Mouse (Mus musculus): ENCODE data around the gene Prps1l1. TPM values are rescaled to one million over a fixed set of nuclear protein-coding genes. Genes with fewer than 3 reads are reported as not detected.

The Prps1l1 gene
- not detected in 2 replicates for polyA plus RNA-seq (2015; fragmentation: Nextera tagmentation; extraction: Ambion mirVana)

DNA sequence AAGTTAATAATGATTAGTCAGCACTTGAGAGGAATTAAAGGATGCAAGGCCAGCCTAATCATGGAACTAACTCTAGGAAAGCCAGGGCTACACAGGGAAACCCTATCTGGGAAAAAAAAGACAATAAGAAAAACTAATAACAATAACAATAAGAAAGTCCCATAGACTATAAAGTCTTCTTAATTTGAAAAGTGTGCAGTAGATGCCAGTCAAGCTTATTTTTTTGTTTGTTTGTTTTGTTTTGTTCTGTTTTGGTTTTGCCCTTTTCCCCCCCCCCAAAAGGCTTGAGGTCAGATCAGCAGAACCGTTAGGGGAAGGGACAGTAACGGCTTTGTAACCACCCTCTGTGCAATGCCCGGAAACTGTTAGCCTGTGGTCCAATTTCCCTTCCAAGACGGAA lies at the start of gene Prps1l1:
Gene Prps1l1 (plus strand): TSS at position 301 of the 400 bp plus-strand sequence.
- H3K36me3 ChIP-seq (ENCODE audit: insufficient read depth, low read length): no peaks in the 10 kb centered on the region
- no peaks in the 10 kb centered on the region for H3K27me3 ChIP-seq (ENCODE audit: insufficient read depth, low read length)
- H3K9me3 ChIP-seq (ENCODE audit: low read length): no peaks in the 10 kb centered on the region
- H3K27ac ChIP-seq (ENCODE audit: low read length): no peak within 1 kb of the TSS
- no peak within 1 kb of the TSS for H3K4me2 ChIP-seq (replicated peaks; ENCODE audit: low read depth, low read length)
- no peaks in the 10 kb centered on the region for H3K4me1 ChIP-seq (ENCODE audit: insufficient read depth, low read length)
- H3K9ac ChIP-seq (replicated peaks; ENCODE audit: low read length): no peak within 1 kb of the TSS
- WGBS: 82% methylated on average over 4 of the region's 4 CpGs
- H3K4me3 ChIP-seq (ENCODE audit: low read length): no peak within 1 kb of the TSS
- no peak for ATAC-seq (ENCODE audit: low FRiP score, low TSS enrichment)

DNA sequence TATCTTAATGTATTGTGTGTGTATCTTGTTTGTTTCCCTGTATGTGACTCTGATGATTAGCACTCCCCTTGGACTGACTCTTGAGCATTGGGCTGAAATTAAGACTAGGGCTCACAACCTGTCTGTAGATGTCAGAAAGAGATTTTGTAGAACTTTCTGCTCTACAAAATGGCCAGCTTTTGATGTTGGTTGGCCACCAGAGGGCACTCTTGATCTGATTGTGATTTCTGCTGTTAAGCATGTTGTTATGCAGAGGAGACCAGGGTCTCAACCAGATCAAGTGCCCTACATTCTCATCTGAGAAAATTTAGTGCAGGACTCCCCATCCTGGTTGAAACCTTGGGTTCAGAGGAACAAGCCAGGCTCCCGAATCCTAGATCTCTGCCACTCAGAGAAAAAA lies 46.6 kb upstream of the Prps1l1 start:
- 93% methylated on average over 1 of the region's 1 CpGs for WGBS
- Histone ChIP-seq H3K4me1 (ENCODE audit: insufficient read depth, low read length) (no peaks in the 10 kb centered on the region), H3K27me3 (ENCODE audit: insufficient read depth, low read length) (no peaks in the 10 kb centered on the region), H3K36me3 (ENCODE audit: insufficient read depth, low read length) (no peaks in the 10 kb centered on the region), H3K9me3 (ENCODE audit: low read length) (peaks cover 13% of the 10 kb centered on the region; the same call in 1 of the 2 replicates), H3K4me2 (replicated peaks; ENCODE audit: low read depth, low read length) (no peak overlapping the region), H3K27ac (ENCODE audit: low read length) (no peak overlapping the region), H3K4me3 (ENCODE audit: low read length) (no peak overlapping the region), H3K9ac (replicated peaks; ENCODE audit: low read length) (no peak overlapping the region)
- ATAC-seq (ENCODE audit: low FRiP score, low TSS enrichment): no peak

DNA sequence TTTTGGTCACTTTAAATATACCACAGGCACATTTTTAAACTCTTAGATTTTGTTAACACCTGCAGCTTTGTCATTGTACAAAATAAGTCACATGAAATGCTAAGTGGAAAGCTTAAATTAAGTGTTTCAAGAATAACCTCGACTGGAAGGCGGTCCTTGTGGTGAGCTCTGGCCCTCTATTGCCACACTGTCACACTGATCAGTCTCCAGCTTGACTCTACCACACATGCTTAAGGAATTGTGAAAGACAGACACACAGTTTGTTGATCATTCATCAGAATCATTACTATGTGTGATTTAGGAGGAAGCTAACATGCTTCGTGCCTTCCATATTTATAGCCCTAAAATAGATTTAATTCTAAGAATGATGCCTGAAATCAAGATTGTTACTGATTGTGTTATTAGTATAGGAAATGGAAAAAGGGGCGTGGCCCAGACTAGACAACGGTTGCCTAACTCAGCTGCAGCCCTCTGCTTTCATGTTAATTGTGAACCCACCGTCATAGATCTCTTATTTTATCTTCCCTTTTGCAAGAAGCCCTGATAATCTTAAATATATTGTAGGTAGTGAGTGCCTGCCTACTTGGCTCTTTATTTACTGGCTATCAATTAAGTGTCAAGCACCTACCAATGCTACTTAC lies 35.4 kb upstream of the Prps1l1 start:
- Histone ChIP-seq H3K9me3 (ENCODE audit: low read length) (peaks cover 3% of the 10 kb centered on the region; the same call in 1 of the 2 replicates), H3K27ac (ENCODE audit: low read length) (no peak overlapping the region), H3K36me3 (ENCODE audit: insufficient read depth, low read length) (no peaks in the 10 kb centered on the region), H3K9ac (replicated peaks; ENCODE audit: low read length) (no peak overlapping the region), H3K4me2 (replicated peaks; ENCODE audit: low read depth, low read length) (no peak overlapping the region), H3K4me3 (ENCODE audit: low read length) (no peak overlapping the region), H3K27me3 (ENCODE audit: insufficient read depth, low read length) (no peaks in the 10 kb centered on the region), H3K4me1 (ENCODE audit: insufficient read depth, low read length) (no peaks in the 10 kb centered on the region)
- WGBS: 81% methylated on average over 6 of the region's 6 CpGs
- no peak for ATAC-seq (ENCODE audit: low FRiP score, low TSS enrichment)

DNA sequence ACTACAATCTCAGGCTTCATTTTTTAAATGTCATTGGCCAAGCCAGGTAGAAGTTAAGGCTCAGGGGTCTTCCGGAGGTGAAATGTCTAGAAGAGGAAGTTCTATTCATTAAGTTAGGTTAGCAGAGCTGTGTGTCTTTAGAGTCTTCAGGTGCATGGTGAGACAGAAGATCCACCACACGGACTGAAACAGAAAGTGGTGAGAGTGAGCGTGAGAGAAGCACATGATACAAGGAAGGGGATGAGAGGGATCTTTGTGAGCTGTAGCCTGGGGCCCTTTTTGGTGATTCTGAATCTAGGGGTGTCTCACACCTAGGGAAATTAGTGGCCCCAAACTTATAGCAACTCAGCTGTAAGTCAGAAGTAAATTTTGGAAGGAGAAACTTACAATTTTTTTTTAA lies 8.6 kb upstream of the Prps1l1 start:
- ATAC-seq (ENCODE audit: low FRiP score, low TSS enrichment): no peak
- Histone ChIP-seq H3K27me3 (ENCODE audit: insufficient read depth, low read length) (no peaks in the 10 kb centered on the region), H3K36me3 (ENCODE audit: insufficient read depth, low read length) (no peaks in the 10 kb centered on the region), H3K9me3 (ENCODE audit: low read length) (no peaks in the 10 kb centered on the region), H3K4me1 (ENCODE audit: insufficient read depth, low read length) (no peaks in the 10 kb centered on the region), H3K27ac (ENCODE audit: low read length) (no peak overlapping the region), H3K4me2 (replicated peaks; ENCODE audit: low read depth, low read length) (no peak overlapping the region), H3K9ac (replicated peaks; ENCODE audit: low read length) (no peak overlapping the region), H3K4me3 (ENCODE audit: low read length) (no peak overlapping the region)
- 95% methylated on average over 3 of the region's 3 CpGs for WGBS

DNA sequence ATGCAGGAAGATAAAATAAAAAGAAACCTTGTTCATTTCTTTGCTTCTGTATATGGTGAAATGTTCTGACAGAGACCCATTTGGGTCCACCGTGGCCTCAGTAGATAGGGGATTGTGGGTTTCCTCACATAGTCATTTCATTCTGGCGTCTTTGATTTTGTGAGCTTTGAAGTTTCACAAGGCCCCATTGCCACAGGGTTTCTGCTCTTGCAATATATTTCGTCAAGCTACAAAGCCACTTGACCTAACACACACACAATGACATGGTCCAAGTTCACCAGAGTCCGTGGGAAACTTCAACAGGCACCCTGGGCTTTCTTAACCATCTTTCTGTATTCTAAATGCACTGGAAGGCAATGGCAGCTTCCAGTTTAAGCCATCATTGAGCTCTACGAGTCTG lies 1.3 kb downstream of the Prps1l1 start:
- Histone ChIP-seq H3K27me3 (ENCODE audit: insufficient read depth, low read length) (no peaks in the 10 kb centered on the region), H3K4me2 (replicated peaks; ENCODE audit: low read depth, low read length) (no peak overlapping the region), H3K27ac (ENCODE audit: low read length) (no peak overlapping the region), H3K36me3 (ENCODE audit: insufficient read depth, low read length) (no peaks in the 10 kb centered on the region), H3K4me3 (ENCODE audit: low read length) (no peak overlapping the region), H3K9me3 (ENCODE audit: low read length) (no peaks in the 10 kb centered on the region), H3K4me1 (ENCODE audit: insufficient read depth, low read length) (no peaks in the 10 kb centered on the region), H3K9ac (replicated peaks; ENCODE audit: low read length) (no peak overlapping the region)
- 86% methylated on average over 5 of the region's 5 CpGs for WGBS
- no peak for ATAC-seq (ENCODE audit: low FRiP score, low TSS enrichment)

DNA sequence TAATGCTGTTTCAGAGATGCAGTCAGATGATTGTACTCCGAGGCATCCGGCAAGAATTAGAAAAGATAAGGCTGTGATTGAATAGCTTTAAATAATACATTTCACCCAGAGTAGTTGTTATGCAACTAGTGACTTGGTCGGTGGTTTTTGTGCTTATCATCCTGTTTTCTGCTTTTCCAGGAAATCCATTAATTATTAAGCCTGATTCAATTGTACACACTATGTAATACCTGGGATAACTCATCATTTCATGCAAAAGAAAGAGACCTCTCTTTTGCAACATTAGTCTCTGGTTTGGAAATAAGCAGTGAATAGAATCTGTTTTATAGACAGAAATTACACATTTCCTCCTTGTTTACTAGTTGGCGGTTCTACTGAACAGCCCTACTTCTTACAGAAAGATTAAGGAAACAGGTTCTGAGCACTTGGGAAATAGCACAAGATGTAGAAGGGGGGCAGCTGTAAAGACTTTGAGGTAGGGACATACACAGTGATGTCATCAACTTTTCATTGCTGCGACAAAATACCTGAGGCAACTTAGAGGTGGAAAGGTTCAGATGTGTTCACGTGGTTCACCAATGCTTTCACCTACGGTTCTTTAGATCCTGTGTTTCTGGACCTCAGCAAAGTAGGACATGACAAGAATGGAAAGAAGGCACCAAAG lies 5.1 kb downstream of the Prps1l1 start:
- 76% methylated on average over 7 of the region's 7 CpGs for WGBS
- no peak overlapping the region for H3K4me3 ChIP-seq (ENCODE audit: low read length)
- H3K27ac ChIP-seq (ENCODE audit: low read length): no peak overlapping the region
- H3K4me1 ChIP-seq (ENCODE audit: insufficient read depth, low read length): no peaks in the 10 kb centered on the region
- H3K9ac ChIP-seq (replicated peaks; ENCODE audit: low read length): no peak overlapping the region
- ATAC-seq (ENCODE audit: low FRiP score, low TSS enrichment): no peak
- H3K9me3 ChIP-seq (ENCODE audit: low read length): no peaks in the 10 kb centered on the region
- H3K27me3 ChIP-seq (ENCODE audit: insufficient read depth, low read length): no peaks in the 10 kb centered on the region
- no peaks in the 10 kb centered on the region for H3K36me3 ChIP-seq (ENCODE audit: insufficient read depth, low read length)
- no peak overlapping the region for H3K4me2 ChIP-seq (replicated peaks; ENCODE audit: low read depth, low read length)

DNA sequence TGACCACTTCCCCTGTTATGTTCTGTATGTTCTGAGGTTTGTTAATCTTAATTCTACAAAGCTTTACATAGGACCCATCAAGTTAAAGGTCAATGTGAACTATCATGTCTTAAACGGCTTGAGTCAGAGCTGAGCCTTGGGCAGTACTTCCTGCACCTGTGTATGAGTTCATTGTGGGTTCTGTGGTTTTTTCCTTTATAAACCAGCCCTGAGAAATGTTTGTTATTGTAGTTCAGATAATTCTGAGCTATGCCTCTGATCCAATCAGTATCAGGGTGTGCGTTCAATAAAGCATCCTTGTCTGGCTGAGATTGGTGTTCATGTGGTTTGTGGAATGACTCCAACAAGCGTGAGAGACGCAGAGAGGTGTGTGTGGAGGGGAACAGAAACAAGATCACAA lies 5.8 kb downstream of the Prps1l1 start:
- 87% methylated on average over 4 of the region's 4 CpGs for WGBS
- H3K27ac ChIP-seq (ENCODE audit: low read length): no peak overlapping the region
- peaks cover 1% of the 10 kb centered on the region; the same call in 1 of the 2 replicates for H3K9me3 ChIP-seq (ENCODE audit: low read length)
- no peaks in the 10 kb centered on the region for H3K36me3 ChIP-seq (ENCODE audit: insufficient read depth, low read length)
- H3K4me3 ChIP-seq (ENCODE audit: low read length): no peak overlapping the region
- H3K4me2 ChIP-seq (replicated peaks; ENCODE audit: low read depth, low read length): no peak overlapping the region
- H3K27me3 ChIP-seq (ENCODE audit: insufficient read depth, low read length): no peaks in the 10 kb centered on the region
- no peak overlapping the region for H3K9ac ChIP-seq (replicated peaks; ENCODE audit: low read length)
- H3K4me1 ChIP-seq (ENCODE audit: insufficient read depth, low read length): no peaks in the 10 kb centered on the region
- ATAC-seq (ENCODE audit: low FRiP score, low TSS enrichment): no peak

DNA sequence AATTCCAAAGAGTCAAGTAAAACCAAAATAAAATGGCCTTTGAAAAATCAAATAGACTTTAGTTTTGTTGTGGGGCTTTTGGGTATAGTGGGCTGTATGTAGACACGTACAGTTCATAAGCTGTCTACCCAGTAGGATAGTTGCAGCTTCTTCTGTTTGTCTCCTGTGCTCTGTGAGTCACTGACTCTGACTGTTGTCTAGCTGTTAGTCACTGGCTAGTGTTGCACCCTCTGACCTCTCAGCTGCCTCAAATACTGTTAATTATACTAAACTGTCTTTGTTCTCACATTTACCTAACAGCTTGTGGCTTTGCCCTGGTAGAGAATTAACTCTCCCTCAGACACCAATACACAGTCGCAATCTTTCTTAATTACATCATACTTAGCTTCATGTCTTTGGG lies 7.3 kb downstream of the Prps1l1 start:
- no peaks in the 10 kb centered on the region for H3K4me1 ChIP-seq (ENCODE audit: insufficient read depth, low read length)
- 78% methylated on average over 2 of the region's 2 CpGs for WGBS
- H3K4me3 ChIP-seq (ENCODE audit: low read length): no peak overlapping the region
- H3K9me3 ChIP-seq (ENCODE audit: low read length): peaks cover 6% of the 10 kb centered on the region; the same call in 1 of the 2 replicates
- H3K27ac ChIP-seq (ENCODE audit: low read length): no peak overlapping the region
- no peaks in the 10 kb centered on the region for H3K36me3 ChIP-seq (ENCODE audit: insufficient read depth, low read length)
- H3K4me2 ChIP-seq (replicated peaks; ENCODE audit: low read depth, low read length): no peak overlapping the region
- no peak overlapping the region for H3K9ac ChIP-seq (replicated peaks; ENCODE audit: low read length)
- no peak for ATAC-seq (ENCODE audit: low FRiP score, low TSS enrichment)
- no peaks in the 10 kb centered on the region for H3K27me3 ChIP-seq (ENCODE audit: insufficient read depth, low read length)

DNA sequence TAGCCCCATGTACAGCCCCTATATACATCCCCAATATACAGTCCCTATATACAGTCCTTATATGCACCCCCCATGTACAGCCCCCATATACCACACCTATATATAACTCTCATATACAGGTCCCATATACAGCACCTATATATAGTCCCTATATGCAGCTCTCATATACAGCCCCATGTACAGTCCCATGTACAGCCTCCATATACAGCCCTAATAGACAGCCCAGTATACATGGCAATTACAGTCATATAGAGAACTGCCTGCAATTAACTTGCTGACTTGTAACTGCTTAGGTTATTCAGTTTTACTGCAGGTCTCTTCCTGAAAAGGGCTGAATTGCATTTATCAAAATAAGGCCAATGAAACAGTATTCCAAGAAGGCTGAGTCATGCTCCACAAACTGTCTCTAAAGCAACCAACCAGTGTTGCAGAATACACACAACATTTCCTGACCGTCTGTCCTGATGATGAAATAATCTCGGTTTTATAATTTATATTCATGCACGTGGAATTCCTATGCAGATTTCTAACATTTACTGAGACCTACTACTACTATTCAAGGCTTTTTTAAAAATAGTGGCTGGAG lies 13.1 kb downstream of the Prps1l1 start:
- H3K27ac ChIP-seq (ENCODE audit: low read length): no peak overlapping the region
- no peaks in the 10 kb centered on the region for H3K27me3 ChIP-seq (ENCODE audit: insufficient read depth, low read length)
- no peak for ATAC-seq (ENCODE audit: low FRiP score, low TSS enrichment)
- H3K36me3 ChIP-seq (ENCODE audit: insufficient read depth, low read length): no peaks in the 10 kb centered on the region
- no peak overlapping the region for H3K9ac ChIP-seq (replicated peaks; ENCODE audit: low read length)
- H3K4me1 ChIP-seq (ENCODE audit: insufficient read depth, low read length): no peaks in the 10 kb centered on the region
- no peak overlapping the region for H3K4me3 ChIP-seq (ENCODE audit: low read length)
- no peak overlapping the region for H3K4me2 ChIP-seq (replicated peaks; ENCODE audit: low read depth, low read length)
- WGBS: 76% methylated on average over 3 of the region's 3 CpGs
- peaks cover 6% of the 10 kb centered on the region; the same call in 1 of the 2 replicates for H3K9me3 ChIP-seq (ENCODE audit: low read length)

Measured in kidney, embryonic 16.5 days (tissue).